Mouse (Mus musculus) gastrocnemius, postnatal 25 days (tissue): ENCODE measurements at regions not wholly inside any gene's neighbourhood (a gene's known extent, or its start where the extent isn't known, plus 50 kb on each side); places are given as distances from the start of the nearest gene placed in this dataset.
A peak's percentile ranks its signal among the peaks of the same experiment; 100 is the strongest.

Source experiments
- DNase-seq: peaks from one replicate; pipeline ENCODE4 v3.0.0; 2022

DNA sequence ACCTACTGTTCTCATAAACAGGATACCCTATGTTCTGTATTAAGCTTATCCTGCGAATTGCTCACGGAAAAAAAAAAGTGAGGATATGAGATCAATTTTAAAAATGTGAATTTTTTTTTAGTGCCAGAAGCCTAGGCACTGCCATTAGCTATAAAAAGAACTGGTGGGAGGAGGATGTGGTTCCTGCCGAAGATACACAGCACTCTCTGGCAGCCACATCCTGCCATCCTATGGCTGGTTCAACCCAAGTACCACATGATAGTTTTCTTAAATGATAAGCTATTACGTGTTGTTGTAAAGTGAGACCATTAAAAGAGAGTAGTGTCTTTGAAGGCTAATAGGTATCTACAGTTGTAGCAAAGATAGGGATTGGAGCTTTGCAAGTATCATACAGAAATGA, 58.2 kb upstream of the Ppp3ca start:
- DNase-seq, result no peak

DNA sequence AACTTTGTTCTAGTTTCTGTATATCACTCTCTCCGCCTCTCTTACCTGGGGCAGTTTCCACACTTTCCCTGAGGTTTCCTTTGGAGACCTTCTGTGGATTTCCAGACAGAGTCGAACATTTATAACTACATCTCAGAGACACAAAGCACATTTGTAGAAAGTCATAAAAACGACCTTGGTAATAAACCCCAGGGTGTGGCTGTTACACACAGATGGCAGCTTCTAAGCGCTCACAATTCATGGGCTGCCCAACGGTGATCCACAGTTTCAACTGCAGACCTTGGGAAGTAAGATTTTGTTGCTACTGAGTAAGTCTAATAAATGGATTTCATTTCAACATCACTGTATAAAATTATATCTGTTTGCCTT, 59.4 kb upstream of the Ppp3ca start:
- DNase-seq, result no peak

DNA sequence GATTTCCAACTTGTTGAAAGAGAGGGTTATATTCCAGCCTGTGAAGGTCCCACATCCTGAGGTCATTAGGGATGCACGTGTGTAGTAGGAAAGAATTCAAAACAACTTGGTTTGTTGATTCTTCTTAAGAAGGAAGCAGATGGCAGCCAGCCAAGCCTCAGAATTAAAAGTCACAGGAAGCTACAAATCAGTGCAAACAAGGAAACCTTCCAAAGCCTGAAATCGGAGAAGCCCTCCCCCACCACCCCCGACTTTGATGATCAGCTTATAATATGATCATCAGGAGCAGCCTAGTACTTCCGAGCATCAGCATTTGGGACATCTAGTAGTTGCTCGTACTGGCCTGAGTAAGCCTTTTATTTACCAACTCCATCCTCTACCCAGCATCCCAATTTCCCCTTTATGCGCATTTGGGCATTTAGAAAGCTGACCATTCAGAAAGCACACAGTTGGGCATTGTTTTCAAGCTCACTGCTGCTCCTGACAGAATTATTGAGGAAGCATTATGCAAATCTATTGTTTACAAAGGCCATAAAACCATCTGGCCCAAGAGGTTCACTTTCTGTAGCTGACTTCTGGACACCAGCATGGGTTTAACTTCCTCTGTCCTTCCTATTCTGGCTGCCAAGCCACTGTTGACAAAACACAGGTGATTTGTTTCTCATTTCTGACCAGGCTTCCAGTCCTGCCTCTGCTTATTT, 59.9 kb upstream of the Ppp3ca start:
- DNase-seq, result peak; percentile 13

DNA sequence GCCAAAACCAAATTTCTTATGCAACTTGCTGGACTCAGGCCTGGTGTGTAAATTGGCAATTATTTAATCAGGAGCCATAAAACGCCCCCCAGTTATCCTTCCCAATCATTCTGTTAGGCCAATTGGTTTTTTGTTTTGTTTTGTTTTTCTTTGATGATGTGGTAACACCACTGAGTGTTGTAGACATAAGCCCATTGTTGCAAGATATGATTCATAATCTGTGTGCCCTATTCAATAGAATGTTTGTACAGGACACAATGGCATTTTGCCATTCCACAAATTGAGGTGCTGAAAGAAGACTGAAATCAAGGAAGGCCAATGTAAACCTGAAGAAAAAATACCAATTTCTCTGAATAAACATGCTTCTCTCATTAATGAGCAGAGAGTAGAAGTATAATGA, 68.2 kb upstream of the Ppp3ca start:
- DNase-seq, result no peak

DNA sequence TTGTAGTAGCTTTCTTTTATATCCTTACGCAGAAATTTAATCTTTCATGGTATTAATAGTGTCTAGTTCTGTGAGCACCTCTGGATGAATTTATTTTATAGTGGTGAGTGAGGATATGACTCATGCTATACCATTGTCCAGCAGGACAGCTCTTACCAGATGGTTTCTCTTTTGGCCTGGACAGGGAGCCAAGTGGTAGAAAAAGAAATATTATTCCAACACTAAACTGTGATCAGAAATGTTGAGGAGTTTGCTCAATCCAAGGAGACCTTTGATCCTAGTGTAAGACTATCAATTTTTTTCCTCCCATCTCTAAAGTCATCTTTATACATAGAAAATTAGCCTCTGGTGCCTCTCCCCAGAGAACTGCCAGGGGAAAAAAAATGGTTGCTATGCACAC, 86.0 kb upstream of the Ppp3ca start:
- DNase-seq, result no peak

DNA sequence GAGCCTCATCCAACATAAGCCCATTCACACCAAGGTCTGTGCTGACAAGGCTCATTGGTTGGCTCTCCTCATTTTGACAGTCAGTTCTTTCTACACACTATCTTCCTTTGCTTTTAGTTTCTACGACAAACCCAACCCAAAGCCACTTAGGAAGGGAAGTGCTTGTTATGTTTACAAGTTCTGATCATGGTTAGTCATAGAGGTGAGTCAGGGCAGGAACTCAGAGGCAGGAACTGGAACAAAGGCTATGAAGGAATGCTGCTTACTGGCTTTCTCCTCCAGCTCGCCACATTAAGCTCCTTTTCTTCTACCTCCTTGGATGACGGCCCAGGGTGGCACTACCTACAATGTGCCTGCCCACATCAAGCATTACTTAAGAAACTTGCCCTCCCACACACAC, 91.9 kb upstream of the Ppp3ca start:
- DNase-seq, result no peak

DNA sequence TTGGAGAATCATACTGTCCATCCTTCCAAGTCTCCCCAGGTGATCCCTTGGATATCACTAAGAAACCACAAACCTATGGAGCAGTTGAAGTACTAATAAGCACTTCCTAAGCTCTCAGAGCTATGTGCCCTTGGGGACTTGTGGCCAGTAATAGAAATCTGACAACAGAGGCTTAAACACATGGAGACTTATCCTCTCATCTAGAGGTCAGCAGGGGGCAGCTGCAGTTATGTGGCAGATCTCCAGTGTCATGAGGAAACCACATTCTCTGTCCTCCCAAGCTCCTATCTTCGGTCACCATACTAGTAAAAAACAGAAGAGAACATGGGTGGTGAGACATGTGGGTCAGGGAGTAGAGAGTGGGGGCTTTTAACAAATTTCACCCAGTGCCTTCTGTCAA, 99.4 kb upstream of the Ppp3ca start:
- no peak for DNase-seq

DNA sequence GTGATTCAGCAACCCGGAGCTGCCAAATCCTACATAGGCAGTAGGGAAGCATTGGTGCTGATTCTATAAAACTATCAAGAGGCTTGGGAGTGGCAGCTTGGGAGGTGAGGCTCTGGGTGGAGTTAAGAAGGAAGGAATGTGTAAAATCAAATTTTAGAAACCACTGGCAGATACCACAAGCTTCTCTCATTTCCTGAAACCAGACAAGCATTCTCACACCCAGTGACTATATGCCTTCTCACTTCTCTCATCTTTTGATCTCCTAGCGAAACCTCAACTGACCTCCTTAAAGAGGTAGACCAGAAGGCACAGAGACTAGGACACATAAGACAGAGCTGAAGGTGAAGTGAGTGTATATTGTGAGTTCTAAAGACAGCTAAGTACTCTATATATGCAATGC, 113.4 kb upstream of the Ppp3ca start:
- no peak for DNase-seq

DNA sequence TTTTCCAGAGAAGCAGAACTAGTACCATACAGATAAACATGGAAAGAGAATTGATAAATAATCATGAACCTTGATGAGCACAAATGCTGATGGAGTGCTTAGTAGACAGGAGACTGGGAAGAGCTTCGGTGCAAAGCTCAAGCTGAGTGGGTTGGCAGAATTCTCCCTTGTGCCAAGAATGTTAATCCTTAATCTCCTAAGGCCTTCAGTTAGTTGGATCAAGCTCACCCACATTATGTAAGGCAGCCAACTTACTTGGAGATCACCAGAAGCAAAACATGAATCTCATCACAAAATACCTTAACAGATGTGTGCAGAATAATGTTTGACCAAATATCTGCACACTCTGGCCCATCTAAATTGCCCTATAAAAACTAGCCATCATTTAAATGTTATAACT, 120.5 kb upstream of the Ppp3ca start:
- DNase-seq, result no peak

DNA sequence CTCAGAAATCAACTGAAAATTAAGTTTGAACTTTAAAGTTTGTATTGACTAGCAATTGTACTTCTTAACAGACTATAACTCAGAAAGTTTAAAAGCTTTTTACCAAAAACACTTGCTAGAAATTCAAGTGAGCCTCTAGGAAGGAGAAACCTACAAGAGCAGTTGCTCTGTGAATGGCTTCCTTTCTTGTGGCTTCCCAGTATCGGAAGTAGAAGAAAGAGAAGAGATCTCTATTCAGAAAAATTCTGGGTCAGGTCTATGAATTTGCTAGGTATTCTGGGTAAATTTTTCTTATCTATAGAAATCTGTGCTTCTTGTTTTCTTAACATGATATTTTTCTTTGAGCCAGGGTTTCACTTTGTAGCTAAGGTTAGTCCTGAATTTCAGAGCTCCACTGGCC, 138.3 kb upstream of the Ppp3ca start:
- DNase-seq, result no peak

DNA sequence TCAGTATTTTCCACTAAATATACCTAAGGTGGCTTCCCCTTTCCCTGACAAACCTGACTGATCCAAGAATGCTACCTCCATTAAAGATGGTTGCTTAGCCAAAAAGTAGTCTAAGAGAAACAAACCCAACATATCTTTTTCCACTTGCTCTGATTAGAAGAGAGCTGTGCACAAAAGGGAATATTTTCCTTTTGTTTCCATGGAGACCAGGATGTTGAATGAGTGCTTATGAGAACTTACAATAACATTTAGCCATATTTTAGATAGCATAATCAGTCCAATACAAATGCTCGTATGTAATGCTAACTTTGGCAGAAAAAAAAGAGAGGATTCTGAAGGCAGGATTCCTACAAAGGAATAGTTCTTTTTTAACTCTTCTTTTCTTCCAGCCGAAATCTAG, 161.3 kb upstream of the Ppp3ca start:
- no peak for DNase-seq

DNA sequence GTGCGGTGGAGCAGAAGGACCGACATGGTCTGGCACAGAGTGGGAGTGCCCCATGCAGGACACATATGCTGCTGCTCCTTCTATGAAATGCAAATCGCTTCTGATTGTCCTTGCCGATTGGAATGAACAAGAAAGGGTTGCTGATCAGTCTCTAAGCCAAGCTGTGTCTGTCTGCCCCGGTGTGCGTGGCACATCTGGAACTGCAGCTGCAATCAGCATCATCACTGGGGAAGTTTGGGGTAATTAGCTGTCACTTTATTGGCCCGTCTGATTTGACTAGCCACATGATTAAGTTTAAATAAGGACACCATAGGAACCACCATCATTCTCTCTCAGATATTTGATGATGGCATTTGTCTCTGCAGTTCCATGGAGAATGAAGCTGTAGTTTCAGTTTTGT, 162.9 kb upstream of the Ppp3ca start:
- no peak for DNase-seq

DNA sequence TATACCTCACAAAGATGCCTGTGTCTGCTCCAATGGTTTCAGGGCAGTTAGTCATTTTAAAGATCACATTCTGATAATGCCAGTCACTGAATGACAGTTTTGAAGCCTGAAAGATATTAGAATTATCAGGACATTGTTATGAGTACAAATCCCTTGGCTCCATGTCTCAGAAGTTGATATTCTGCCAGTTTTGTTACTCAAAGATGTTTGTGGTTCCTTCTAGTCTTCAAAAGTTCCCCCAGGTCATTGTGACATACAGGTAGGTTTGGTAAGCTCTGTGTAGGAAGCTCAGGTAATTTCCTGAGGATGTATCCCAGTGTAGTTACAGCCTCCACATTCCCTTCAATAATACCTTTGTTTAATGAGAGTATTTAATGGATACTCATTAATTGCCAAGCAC, 169.0 kb upstream of the Bank1 start:
- no peak for DNase-seq

DNA sequence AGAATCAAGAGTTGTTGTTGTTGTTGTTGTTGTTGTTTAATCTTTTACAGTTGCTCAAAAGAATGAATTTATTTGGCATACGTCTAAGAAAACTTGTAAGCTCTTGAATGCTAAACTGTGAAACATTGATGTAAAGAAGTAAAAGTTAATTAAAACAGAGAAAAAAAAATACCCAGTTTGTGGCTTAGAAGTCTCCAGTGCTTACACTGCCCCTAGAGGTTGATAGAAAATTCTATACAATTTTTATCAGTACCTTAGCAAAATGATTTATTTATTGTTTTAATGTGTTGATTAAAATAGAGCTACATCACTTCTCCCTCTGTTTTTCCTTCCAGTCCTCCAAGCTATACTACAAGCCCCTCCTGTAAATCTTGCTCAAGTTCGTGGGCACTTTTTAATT, 165.8 kb upstream of the Bank1 start:
- no peak for DNase-seq

DNA sequence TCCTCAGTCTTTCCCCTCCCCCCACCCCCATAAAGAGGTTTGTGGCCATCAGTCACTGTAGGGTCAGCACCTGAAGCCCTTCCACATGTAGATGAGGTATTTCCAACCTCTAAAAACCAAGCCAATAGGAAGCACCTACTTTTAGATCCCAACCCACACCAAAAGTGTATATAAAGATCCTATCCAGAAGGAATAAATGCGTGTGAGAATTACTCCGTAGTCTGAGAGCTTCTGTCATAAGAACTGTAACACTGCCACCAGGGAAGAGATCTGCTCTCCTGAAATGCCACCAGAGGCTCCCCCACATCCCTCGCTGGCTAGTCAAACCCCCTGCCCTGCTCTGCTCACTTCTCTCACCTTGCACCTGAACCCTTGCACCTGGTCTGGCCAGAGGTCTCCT, 145.8 kb upstream of the Bank1 start:
- DNase-seq, result no peak

DNA sequence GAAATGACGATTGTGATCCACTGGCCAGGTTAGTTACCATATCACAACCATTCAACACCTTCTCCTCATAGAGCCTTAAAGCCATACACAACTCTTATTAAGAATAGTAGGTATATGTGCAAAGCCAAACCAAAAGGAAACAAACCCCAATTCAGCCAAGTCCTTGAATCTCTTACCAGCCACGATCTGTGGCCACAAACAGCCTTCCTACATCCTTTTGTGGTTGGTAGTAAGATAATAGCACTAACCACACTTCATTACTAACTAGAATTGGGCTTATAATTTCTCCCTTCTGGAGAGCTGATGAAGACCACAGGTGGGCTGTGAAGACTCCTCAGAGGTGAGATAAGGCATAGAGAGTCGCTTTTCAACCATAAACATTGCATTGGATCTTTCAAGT, 136.9 kb upstream of the Bank1 start:
- no peak for DNase-seq

DNA sequence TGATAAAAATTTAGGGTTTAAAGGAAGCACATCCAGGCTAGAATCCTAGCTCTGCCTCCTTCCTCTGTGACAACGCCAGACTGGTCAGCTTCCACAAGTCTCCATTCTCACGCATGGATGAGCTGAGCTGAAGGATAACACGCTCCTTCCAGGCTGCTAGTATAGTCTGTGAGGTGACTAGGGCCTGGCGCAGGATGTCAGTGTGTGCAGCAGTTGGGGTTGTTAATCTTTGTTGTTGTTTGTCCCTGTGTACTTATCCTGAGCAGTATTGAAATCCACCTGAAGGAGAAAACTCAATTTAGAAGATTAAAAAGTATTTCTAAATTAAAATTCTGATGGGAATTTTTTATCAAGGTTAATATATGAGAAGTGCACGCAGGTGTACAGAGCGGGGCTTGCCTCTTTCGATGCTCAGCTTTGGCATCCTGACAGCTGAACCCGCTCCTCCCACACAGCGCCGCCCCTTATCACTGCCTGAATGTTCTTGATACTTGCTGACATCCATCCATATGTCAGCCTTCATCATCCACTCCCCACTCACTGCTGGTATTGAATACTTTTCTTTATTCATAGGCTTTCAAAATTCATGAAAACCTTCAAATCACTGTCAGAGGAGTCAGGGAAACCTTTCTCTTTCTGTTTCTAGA, 130.7 kb upstream of the Bank1 start:
- no peak for DNase-seq

DNA sequence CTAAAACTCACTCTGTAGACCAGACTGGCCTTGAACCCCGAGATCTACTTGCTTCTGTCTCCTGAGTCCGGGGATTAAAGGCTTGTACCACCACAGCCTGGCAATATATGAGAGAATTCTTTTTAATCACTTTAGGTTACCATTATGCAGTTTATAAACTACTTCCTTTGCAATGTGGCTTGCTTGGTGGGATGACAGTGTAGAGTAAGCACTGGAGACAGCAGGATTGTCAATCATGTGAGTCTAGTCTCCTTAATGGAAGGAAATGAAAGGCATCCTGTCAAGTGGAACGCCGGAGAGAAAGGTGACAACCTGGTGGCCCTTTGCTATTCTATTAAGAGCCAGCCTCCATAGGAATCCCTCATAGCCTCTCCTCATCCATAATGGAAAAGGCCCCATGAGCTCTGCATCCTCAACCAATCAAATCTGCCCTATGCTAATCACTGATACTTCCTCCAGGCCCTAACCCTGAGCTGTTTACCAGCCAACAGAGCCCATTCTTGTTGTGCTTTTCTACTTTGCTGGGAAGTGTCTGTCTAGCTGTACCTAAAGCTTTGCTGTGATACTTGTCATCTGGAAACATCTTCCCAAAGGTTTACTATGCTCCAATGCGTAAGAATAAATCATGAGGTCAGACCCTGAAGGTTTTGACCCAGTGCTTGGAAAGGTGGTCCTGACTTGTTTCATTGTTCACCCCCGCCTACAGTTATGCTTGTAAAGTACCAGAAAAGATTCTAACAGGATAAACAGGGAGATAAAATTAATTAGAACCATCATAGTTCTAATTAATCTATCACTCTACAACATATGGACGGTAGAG, 130.0 kb upstream of the Bank1 start:
- DNase-seq, result no peak

DNA sequence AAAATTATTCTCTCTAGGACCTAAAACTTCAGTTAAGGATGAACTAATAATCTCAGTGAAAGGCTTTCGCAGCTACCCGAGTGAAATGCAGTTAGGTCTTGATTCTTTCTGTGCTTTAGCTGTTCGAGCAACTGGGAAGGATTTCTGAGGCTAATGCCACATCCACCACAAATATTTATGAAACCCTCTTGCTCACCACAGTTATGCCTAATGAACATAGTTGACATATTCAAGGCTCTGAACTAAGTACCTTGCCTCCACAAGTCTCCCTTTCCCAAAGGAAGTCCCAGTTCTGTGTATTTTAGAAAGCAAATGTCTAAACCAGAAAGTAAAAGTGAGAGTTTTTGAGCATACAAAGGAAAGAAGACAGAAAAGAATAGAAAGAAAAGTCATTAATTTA, 129.1 kb upstream of the Bank1 start:
- DNase-seq, result no peak

DNA sequence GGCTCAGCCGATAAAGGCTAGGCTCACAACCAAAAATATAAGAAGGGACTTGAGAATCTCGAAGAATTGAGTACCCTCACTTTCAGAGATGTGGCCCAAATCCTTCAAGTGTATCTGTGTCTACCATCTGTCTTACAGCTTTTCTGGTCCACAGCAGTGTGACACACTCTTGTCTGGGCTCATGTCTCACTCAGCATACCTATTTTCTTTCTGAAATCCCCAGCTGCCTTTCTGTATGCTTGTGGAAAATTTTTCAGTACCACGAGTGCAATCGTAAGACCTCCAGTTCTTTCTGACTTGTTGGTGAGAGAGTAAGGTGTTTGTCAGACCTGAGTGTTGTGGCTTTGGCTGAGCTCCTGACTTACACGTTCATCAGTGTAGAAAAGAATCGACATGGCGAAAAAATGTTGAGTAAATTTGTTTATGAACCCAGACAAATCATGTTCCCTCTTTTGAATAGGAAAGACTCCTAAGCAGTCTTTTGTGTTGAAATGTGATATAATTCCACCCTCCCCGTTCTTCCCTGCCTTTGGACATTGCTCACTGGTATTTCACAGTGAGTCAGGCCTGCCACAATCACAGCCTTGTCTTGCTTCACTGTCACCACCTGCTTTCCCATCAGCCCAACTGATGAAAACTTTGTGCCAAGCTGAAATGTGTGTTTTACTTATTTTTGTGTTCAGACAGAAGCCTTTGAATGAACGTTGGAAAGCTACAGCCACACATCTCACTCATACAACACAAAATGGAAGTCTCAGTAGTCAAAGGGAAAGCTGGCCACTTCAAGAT, 125.3 kb upstream of the Bank1 start:
- DNase-seq, result no peak

DNA sequence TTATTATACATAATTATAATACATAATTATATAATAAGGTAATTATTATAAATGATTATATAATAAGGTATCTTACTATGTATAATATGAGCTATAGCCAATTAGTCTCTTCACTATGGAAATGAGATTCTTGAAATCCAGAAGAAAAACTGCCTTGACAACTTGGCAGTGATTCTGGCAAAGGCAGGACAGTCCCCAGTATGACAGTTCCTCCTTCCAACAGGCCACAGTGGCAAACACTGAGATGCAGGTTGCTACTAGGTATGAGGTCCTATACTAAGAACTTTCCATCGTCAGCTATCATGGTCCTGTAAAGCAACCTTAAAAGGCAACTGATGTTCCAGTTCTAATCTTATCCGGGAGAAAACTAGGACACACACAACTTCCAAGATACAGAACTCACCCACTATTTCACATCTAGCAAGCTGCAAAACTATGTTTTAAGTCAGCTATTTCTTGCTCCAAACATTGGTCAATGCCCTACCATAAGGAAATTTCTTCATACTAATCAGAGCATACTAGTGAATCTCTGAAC, 124.6 kb upstream of the Bank1 start:
- DNase-seq, result no peak

DNA sequence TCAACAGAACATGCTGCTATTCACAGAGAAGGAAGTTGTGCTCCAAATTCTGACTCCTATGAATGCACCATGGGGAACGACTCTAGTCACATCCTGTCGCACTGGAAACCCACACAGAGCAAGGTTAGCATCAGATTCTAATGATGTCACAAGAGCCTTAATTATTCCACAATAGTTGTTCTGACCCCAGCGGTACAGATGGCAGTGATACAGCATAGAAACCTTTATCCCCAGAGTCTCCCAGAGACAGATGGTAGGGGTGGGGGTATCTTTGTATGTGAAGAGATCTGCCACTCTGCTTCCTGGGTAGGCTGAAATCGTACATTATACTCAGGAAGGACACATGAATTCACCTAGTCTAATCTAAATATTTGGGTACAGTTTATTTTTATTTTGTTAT, 123.5 kb upstream of the Bank1 start:
- DNase-seq, result no peak

DNA sequence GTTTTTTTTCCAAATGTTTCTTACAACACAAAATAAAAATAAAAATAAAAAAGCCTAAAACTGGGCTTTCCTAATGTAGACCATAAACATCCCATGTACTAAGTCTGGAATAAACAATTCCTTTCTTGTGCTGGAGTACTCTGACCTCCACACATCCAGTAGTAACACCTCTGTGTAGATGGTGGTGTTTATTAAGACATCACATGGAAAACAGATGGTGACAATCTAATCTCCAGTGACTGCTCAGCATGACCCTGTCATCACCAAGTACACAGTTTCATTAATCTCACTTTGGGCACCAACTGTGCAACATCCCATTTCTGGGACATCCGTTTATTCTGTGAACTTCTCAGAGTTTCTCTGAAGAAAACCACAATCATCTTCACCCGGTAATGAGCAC, 118.7 kb upstream of the Bank1 start:
- DNase-seq, result no peak
